21 mouse cellular contexts compared by ENCODE assay signal in the genomic region with DNA sequence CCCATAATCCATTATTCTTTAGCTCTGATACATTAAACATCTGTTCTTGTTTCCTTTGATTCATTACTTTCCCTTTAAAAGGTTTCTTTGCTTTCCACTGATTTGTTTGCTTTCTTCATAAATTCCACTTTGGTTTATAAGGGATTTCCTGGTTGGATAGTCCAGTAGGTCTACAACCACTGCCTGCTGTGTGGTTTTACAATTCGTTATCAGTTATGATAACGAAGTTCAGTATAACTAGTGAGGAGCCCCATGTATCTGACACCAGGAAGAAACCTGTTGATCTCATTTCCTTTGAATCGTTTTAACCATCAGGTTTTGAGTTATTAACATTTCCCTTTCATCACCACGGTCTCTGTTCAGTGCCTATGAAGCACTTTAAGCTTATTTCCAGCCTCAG.
DNase-seq lines count a peak whose midpoint lies in the region; ATAC-seq and TF ChIP-seq lines count a peak whose summit lies in the region.
"Had no signal": no experiment of that assay in that cellular context is flagged by ENCODE, and none has a peak within 500 bp of the region (broad histone marks: within the 10 kb centered on the region; RNA-seq: fewer than 3 reads in every experiment).

No protein-coding gene starts in this region.

- WGBS in intestine, embryonic 15.5 days: 56% methylated on average over 4 of the region's 4 CpGs
- 60% methylated on average over 4 of the region's 4 CpGs for WGBS in intestine, embryonic 16.5 days
- 32% methylated on average over 4 of the region's 4 CpGs for WGBS in intestine, postnatal 0 days
- WGBS in liver, embryonic 11.5 days: 73% methylated on average over 4 of the region's 4 CpGs

- no peak for TF ChIP-seq CTCF in intestine, postnatal 0 days (IDR thresholded peaks at IDR 0.05; ENCODE audit: low read depth)

- H3K4me1 ChIP-seq in intestine, embryonic 15.5 days (replicated peaks): no peaks in the 10 kb centered on the region
- H3K4me1 ChIP-seq in intestine, embryonic 16.5 days (ENCODE audit: control insufficient read depth, insufficient read depth, low read length): no peaks in the 10 kb centered on the region
- H3K4me1 ChIP-seq in intestine, postnatal 0 days (replicated peaks; ENCODE audit: control insufficient read depth, insufficient read depth, low read length): no peaks in the 10 kb centered on the region
- H3K4me1 ChIP-seq in liver, embryonic 11.5 days (replicated peaks; ENCODE audit: control insufficient read depth, insufficient read depth, low read length): no peaks in the 10 kb centered on the region

- H3K9me3 ChIP-seq in intestine, embryonic 15.5 days: no peaks in the 10 kb centered on the region
- no peaks in the 10 kb centered on the region for H3K9me3 ChIP-seq in intestine, embryonic 16.5 days (ENCODE audit: control insufficient read depth, low read length)
- no peaks in the 10 kb centered on the region for H3K9me3 ChIP-seq in intestine, postnatal 0 days (ENCODE audit: control insufficient read depth)
- H3K9me3 ChIP-seq in liver, embryonic 11.5 days (ENCODE audit: control insufficient read depth, low read length): no peaks in the 10 kb centered on the region

- intact Hi-C loops in heart, postnatal 25 days (cut with DNase I): no loop called here

- H3K27me3 ChIP-seq in intestine, embryonic 15.5 days (replicated peaks): no peaks in the 10 kb centered on the region
- no peaks in the 10 kb centered on the region for H3K27me3 ChIP-seq in intestine, embryonic 16.5 days (replicated peaks; ENCODE audit: control insufficient read depth, insufficient read depth, low read length)
- H3K27me3 ChIP-seq in intestine, postnatal 0 days (replicated peaks; ENCODE audit: control insufficient read depth, insufficient read depth, low read length): no peaks in the 10 kb centered on the region
- H3K27me3 ChIP-seq in liver, embryonic 11.5 days (replicated peaks; ENCODE audit: control insufficient read depth, insufficient read depth, low read length): no peaks in the 10 kb centered on the region
- H3K27me3 ChIP-seq: CH12.LX, Patski had no signal

- peak; percentile 78 for ATAC-seq in intestine, embryonic 15.5 days
- ATAC-seq in intestine, embryonic 16.5 days: peak; percentile 91
- peak; percentile 53; the same call in 1 of the 2 replicates for ATAC-seq in intestine, postnatal 0 days
- no peak for ATAC-seq in liver, embryonic 11.5 days (replicated peaks; ENCODE audit: low FRiP score)
- ATAC-seq: activated CD4-positive, CD25-positive, alpha-beta regulatory T cell, adult 4 months; CD4-positive, CD25-positive, alpha-beta regulatory T cell, adult 4 months; Patski had no signal

- no peak overlapping the region for H3K4me3 ChIP-seq in intestine, embryonic 15.5 days (replicated peaks)
- no peak overlapping the region for H3K4me3 ChIP-seq in intestine, embryonic 16.5 days (ENCODE audit: low read length)
- no peak overlapping the region for H3K4me3 ChIP-seq in intestine, postnatal 0 days (ENCODE audit: low read depth, low read length)
- no peak overlapping the region for H3K4me3 ChIP-seq in liver, embryonic 11.5 days (ENCODE audit: low read depth, low read length)

- H3K27ac ChIP-seq in intestine, embryonic 15.5 days: no peak overlapping the region
- H3K27ac ChIP-seq in intestine, embryonic 16.5 days (ENCODE audit: low read length): no peak overlapping the region
- no peak overlapping the region for H3K27ac ChIP-seq in intestine, postnatal 0 days (ENCODE audit: low read depth, low read length)
- no peak overlapping the region for H3K27ac ChIP-seq in liver, embryonic 11.5 days (ENCODE audit: low read depth, low read length)

- no peak overlapping the region for H3K9ac ChIP-seq in intestine, embryonic 15.5 days
- H3K9ac ChIP-seq in intestine, embryonic 16.5 days (ENCODE audit: low read depth, low read length): no peak overlapping the region
- H3K9ac ChIP-seq in intestine, postnatal 0 days (ENCODE audit: low read depth, low read length): no peak overlapping the region
- H3K9ac ChIP-seq in liver, embryonic 11.5 days (ENCODE audit: low read depth, low read length): no peak overlapping the region

- no peak for DNase-seq in liver, embryonic 11.5 days (ENCODE audit: low spot score)
- DNase-seq in heart, postnatal 25 days (ENCODE audit: low spot score): no peak
- no peak for DNase-seq in thymus, postnatal 4 days
- DNase-seq: adrenal gland, adult 2 months; adrenal gland, adult 8-10 months; adrenal gland, postnatal 10 days; adrenal gland, postnatal 14 days; adrenal gland, postnatal 25 days; adrenal gland, postnatal 36 days; B cell, adult 2 months; cerebellum, adult 11 months; cerebellum, adult 11-12 months; cerebellum, adult 18-20 months had no signal

- no peaks in the 10 kb centered on the region for H3K36me3 ChIP-seq in intestine, embryonic 15.5 days
- no peaks in the 10 kb centered on the region for H3K36me3 ChIP-seq in intestine, embryonic 16.5 days (ENCODE audit: control insufficient read depth, insufficient read depth, low read length)
- no peaks in the 10 kb centered on the region for H3K36me3 ChIP-seq in intestine, postnatal 0 days (ENCODE audit: control insufficient read depth, insufficient read depth)
- no peaks in the 10 kb centered on the region for H3K36me3 ChIP-seq in liver, embryonic 11.5 days (ENCODE audit: control insufficient read depth, insufficient read depth, low read length)
- H3K36me3 ChIP-seq: G1E had no signal

- no peak overlapping the region for H3K4me2 ChIP-seq in intestine, embryonic 15.5 days (replicated peaks)
- no peak overlapping the region for H3K4me2 ChIP-seq in intestine, embryonic 16.5 days (ENCODE audit: low read depth, low read length)
- H3K4me2 ChIP-seq in intestine, postnatal 0 days (replicated peaks; ENCODE audit: low read depth): no peak overlapping the region
- no peak overlapping the region for H3K4me2 ChIP-seq in liver, embryonic 11.5 days
